ENCODE assay signal across 8 mouse cellular contexts in the genomic region with DNA sequence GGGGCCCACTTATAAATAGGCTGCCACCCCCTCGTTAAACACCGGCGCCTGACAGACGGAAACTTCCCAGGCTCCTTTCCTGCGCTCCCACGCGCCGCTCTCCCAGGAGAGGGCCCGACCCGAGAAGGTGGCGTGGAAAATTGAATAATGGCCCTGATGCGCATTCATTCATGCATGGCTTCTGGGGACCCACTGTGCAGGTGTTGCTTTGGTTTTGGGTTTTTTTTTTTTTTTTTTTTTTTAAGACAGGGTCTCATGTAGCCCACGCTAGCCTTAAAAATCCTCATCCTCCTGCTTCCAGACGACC. TPM values are rescaled to one million over a fixed set of nuclear protein-coding genes. Genes with fewer than 3 reads are reported as not detected.
DNase-seq lines count a peak whose midpoint lies in the region; ATAC-seq and TF ChIP-seq lines count a peak whose summit lies in the region.

No protein-coding gene starts in this region.

- H3K4me2 ChIP-seq in hindbrain, embryonic 13.5 days, result peak overlapping the region; percentile 91

- no peaks in the 10 kb centered on the region for H3K36me3 ChIP-seq in liver, adult 2 months (ENCODE audit: control insufficient read depth, insufficient read depth, low read length)
- H3K36me3 ChIP-seq in hindbrain, embryonic 13.5 days, result no peaks in the 10 kb centered on the region
- no peaks in the 10 kb centered on the region for H3K36me3 ChIP-seq in midbrain, embryonic 10.5 days

- H3K79me2 ChIP-seq in liver, adult 2 months (ENCODE audit: control insufficient read depth, insufficient read depth, low read length), result peaks cover 6% of the 10 kb centered on the region; the same call in 1 of the 2 replicates

- DNase-seq in liver, adult 2 months (ENCODE audit: extremely low read depth, low read depth, low spot score), result no peak
- DNase-seq in liver, result no peak
- no peak for DNase-seq in midbrain, embryonic 10.5 days (ENCODE audit: low spot score)
- no peak for DNase-seq in urinary bladder, adult 18-20 months (ENCODE audit: low spot score in 2 of 2)
- DNase-seq in spleen, adult 12 weeks (ENCODE audit: low spot score), result no peak
- no peak for DNase-seq in urinary bladder, postnatal 36 days (ENCODE audit: low spot score in 2 of 2)

- H3K4me3 ChIP-seq in liver, adult 2 months (ENCODE audit: insufficient read depth, low read depth, low read length), result peak overlapping the region; percentile 71
- peak overlapping the region; percentile 80 for H3K4me3 ChIP-seq in cortical plate, adult 2 months (ENCODE audit: insufficient read depth, low read length)
- H3K4me3 ChIP-seq in hindbrain, embryonic 13.5 days, result peak overlapping the region; percentile 76
- H3K4me3 ChIP-seq in midbrain, embryonic 10.5 days, result peak overlapping the region; percentile 75

- TF ChIP-seq CTCF in liver, adult 2 months (IDR thresholded peaks at IDR 0.05; ENCODE audit: low read depth, low read length), result no peak
- no peak for TF ChIP-seq CTCF in cortical plate, adult 2 months (IDR thresholded peaks at IDR 0.05; ENCODE audit: extremely low read depth, insufficient read depth, low read length)

- H3K27me3 ChIP-seq in liver, adult 2 months (ENCODE audit: control insufficient read depth, insufficient read depth, low read length), result no peaks in the 10 kb centered on the region
- H3K27me3 ChIP-seq in hindbrain, embryonic 13.5 days, result peaks cover 45% of the 10 kb centered on the region
- H3K27me3 ChIP-seq in midbrain, embryonic 10.5 days (ENCODE audit: low read depth, poor library complexity, severe bottlenecking), result peaks cover 49% of the 10 kb centered on the region

- 2% methylated on average over 14 of the region's 14 CpGs for WGBS in liver, adult 2 months
- under 1% methylated on average over 14 of the region's 14 CpGs for WGBS in hindbrain, embryonic 13.5 days
- WGBS in midbrain, embryonic 10.5 days, result under 1% methylated on average over 14 of the region's 14 CpGs

- H3K4me1 ChIP-seq in liver, adult 2 months (ENCODE audit: control insufficient read depth, insufficient read depth, low read length), result peaks cover 35% of the 10 kb centered on the region
- peaks cover 7% of the 10 kb centered on the region for H3K4me1 ChIP-seq in cortical plate, adult 2 months (ENCODE audit: control insufficient read depth, insufficient read depth, low read length)
- peaks cover 37% of the 10 kb centered on the region for H3K4me1 ChIP-seq in hindbrain, embryonic 13.5 days (replicated peaks)
- peaks cover 37% of the 10 kb centered on the region for H3K4me1 ChIP-seq in midbrain, embryonic 10.5 days

- TF ChIP-seq POLR2A in liver, adult 2 months (IDR thresholded peaks at IDR 0.05; ENCODE audit: extremely low read depth, insufficient read depth, low read length), result no peak
- TF ChIP-seq POLR2A in cortical plate, adult 2 months (IDR thresholded peaks at IDR 0.05; ENCODE audit: extremely low read depth, insufficient read depth, low read length), result no peak

- peak overlapping the region; percentile 99 for H3K9ac ChIP-seq in liver, adult 2 months (ENCODE audit: low read depth, low read length)
- peak overlapping the region; percentile 88 for H3K9ac ChIP-seq in hindbrain, embryonic 13.5 days

- H3K9me3 ChIP-seq in hindbrain, embryonic 13.5 days, result no peaks in the 10 kb centered on the region
- no peaks in the 10 kb centered on the region for H3K9me3 ChIP-seq in midbrain, embryonic 10.5 days (replicated peaks)

- H3K27ac ChIP-seq in liver, adult 2 months (replicated peaks; ENCODE audit: insufficient read depth, low read depth, low read length), result peak overlapping the region; percentile 85
- H3K27ac ChIP-seq in cortical plate, adult 2 months (ENCODE audit: insufficient read depth, low read length), result peak overlapping the region; percentile 41; the same call in 1 of the 2 replicates
- H3K27ac ChIP-seq in hindbrain, embryonic 13.5 days, result peak overlapping the region; percentile 70
- H3K27ac ChIP-seq in midbrain, embryonic 10.5 days (replicated peaks), result peak overlapping the region; percentile 79

- no peak for ATAC-seq in hindbrain, embryonic 13.5 days (ENCODE audit: low FRiP score)

RNA-seq across cellular contexts. Expression of a gene that starts 0.7 kb away (rescaled TPM):
- 9.1 and 9.7 TPM in 2 replicates for total RNA-seq in liver, adult 2 months (2014; rRNA removed)
- polyA plus RNA-seq in liver, adult 2 months (2012; rRNA removed), result 9.2 and 11.5 TPM in 2 replicates
- 42.1 and 46.6 TPM in 2 replicates for polyA plus RNA-seq in cortical plate, adult 2 months (2012; rRNA removed)
- polyA plus RNA-seq in hindbrain, embryonic 13.5 days (2015; fragmentation: Nextera tagmentation; extraction: Ambion mirVana), result 21.4 and 25.5 TPM in 2 replicates
- polyA plus RNA-seq in midbrain, embryonic 10.5 days (2016; fragmentation: Nextera tagmentation; extraction: Ambion mirVana), result 6.6 and 9.2 TPM in 2 replicates

RNA-seq across cellular contexts. Expression of a gene that starts 43.7 kb away (rescaled TPM):
- total RNA-seq in liver, adult 2 months (2014; rRNA removed), result 2.1 and 2.2 TPM in 2 replicates
- polyA plus RNA-seq in liver, adult 2 months (2012; rRNA removed), result 1.8 and 3.2 TPM in 2 replicates
- polyA plus RNA-seq in cortical plate, adult 2 months (2012; rRNA removed), result 5.4 and 6.5 TPM in 2 replicates
- 6.2 and 7.8 TPM in 2 replicates for polyA plus RNA-seq in hindbrain, embryonic 13.5 days (2015; fragmentation: Nextera tagmentation; extraction: Ambion mirVana)
- polyA plus RNA-seq in midbrain, embryonic 10.5 days (2016; fragmentation: Nextera tagmentation; extraction: Ambion mirVana), result 4.7 and 5.7 TPM in 2 replicates

RNA-seq across cellular contexts. Expression of a gene that starts 46.9 kb away (rescaled TPM):
- 1.2 TPM in 1 of 2 replicates, not detected in the other for total RNA-seq in liver, adult 2 months (2014; rRNA removed)
- 0.31 TPM in 1 of 2 replicates, not detected in the other for polyA plus RNA-seq in liver, adult 2 months (2012; rRNA removed)
- 1.0 and 1.8 TPM in 2 replicates for polyA plus RNA-seq in cortical plate, adult 2 months (2012; rRNA removed)
- 5.6 and 5.8 TPM in 2 replicates for polyA plus RNA-seq in hindbrain, embryonic 13.5 days (2015; fragmentation: Nextera tagmentation; extraction: Ambion mirVana)
- polyA plus RNA-seq in midbrain, embryonic 10.5 days (2016; fragmentation: Nextera tagmentation; extraction: Ambion mirVana), result 1.9 and 3.4 TPM in 2 replicates

RNA-seq across cellular contexts. Expression of a gene that starts 57.9 kb away (rescaled TPM):
- total RNA-seq in liver, adult 2 months (2014; rRNA removed), result 4.4 and 6.2 TPM in 2 replicates
- polyA plus RNA-seq in liver, adult 2 months (2012; rRNA removed), result 27.3 and 31.4 TPM in 2 replicates
- polyA plus RNA-seq in cortical plate, adult 2 months (2012; rRNA removed), result 48.4 and 48.7 TPM in 2 replicates
- 79.3 and 84.7 TPM in 2 replicates for polyA plus RNA-seq in hindbrain, embryonic 13.5 days (2015; fragmentation: Nextera tagmentation; extraction: Ambion mirVana)
- 58.1 and 69.2 TPM in 2 replicates for polyA plus RNA-seq in midbrain, embryonic 10.5 days (2016; fragmentation: Nextera tagmentation; extraction: Ambion mirVana)
